Mouse (Mus musculus) heart, adult 2 months (tissue): Measurements from ENCODE around the gene Ubac1.

Experiments used
- EP300 ChIP-seq: fragments of 200-500 bp; IDR thresholded peaks from 2 replicates; pipeline ENCODE4 v1.6.1; 2011; ENCODE audit warnings: low read depth, low read length, control low read depth; ENCODE audit not compliant: insufficient read depth
- POLR2A ChIP-seq: fragments of 200-500 bp; IDR thresholded peaks from 2 replicates; pipeline ENCODE4 v1.6.1; 2011; ENCODE audit warnings: mild to moderate bottlenecking, low read depth, low read length, control low read depth; ENCODE audit not compliant: insufficient read depth

- TF ChIP-seq POLR2A (no peak), EP300 (no peak)
Measured at GRCm38 (mm10) chr2:25986601-25987000, 34.9 kb downstream of the Ubac1 start.
